Mouse (Mus musculus) stomach, embryonic 15.5 days (tissue): ENCODE results near the gene Gm12185. TPM values are rescaled to one million over a fixed set of nuclear protein-coding genes. Genes with fewer than 3 reads are reported as not detected.

Source experiments
- ATAC-seq: fragments of 200-750 bp; cut with Nextera tagmentation; 2 replicates; pipeline ENCODE4 v1.8.0; 2017; ENCODE audit warnings: low read depth, moderate number of reproducible peaks, moderate TSS enrichment; ENCODE audit not compliant: insufficient read depth, low FRiP score
- H3K27ac ChIP-seq: fragments of 300-500 bp; sonication (generic); 2 replicates; pipeline ENCODE4 v1.5.1; 2015; ENCODE audit warnings: mild to moderate bottlenecking, inconsistent platforms
- H3K27me3 ChIP-seq: fragments of 300-500 bp; sonication (generic); replicated peaks from 2 replicates; pipeline ENCODE4 v1.6.1; 2015; ENCODE audit warnings: inconsistent platforms
- H3K36me3 ChIP-seq: fragments of 300-500 bp; sonication (generic); 2 replicates; pipeline ENCODE4 v1.6.1; 2015; ENCODE audit warnings: inconsistent platforms
- H3K4me1 ChIP-seq: fragments of 300-500 bp; sonication (generic); 2 replicates; pipeline ENCODE4 v1.6.1; 2015; ENCODE audit warnings: inconsistent platforms
- H3K4me2 ChIP-seq: fragments of 300-500 bp; sonication (generic); 2 replicates; pipeline ENCODE4 v1.6.1; 2015; ENCODE audit warnings: mild to moderate bottlenecking, inconsistent platforms
- H3K4me3 ChIP-seq: fragments of 300-500 bp; sonication (generic); replicated peaks from 2 replicates; pipeline ENCODE4 v1.5.1; 2015; ENCODE audit warnings: inconsistent platforms
- H3K9ac ChIP-seq: fragments of 300-500 bp; sonication (generic); 2 replicates; pipeline ENCODE4 v1.6.1; 2015; ENCODE audit warnings: inconsistent platforms
- H3K9me3 ChIP-seq: fragments of 300-500 bp; sonication (generic); 2 replicates; pipeline ENCODE4 v1.6.1; 2016; ENCODE audit warnings: inconsistent platforms
- WGBS: fragments of 180-500 bp; shearing (Covaris S2); methylation state at CpG from one replicate; pipeline ENCODE4 v1.1.7; 2015; 5-methylcytosine and 5-hydroxymethylcytosine counted together
- polyA plus RNA-seq: library from polyadenylated mRNA; unstranded; fragments of >200 nt; fragmentation: Nextera tagmentation; extraction: Ambion mirVana; gene quantifications from 2 replicates; pipeline ENCODE4 v1.2.1, GENCODE M21; 2015

Gm12185 gene
- polyA plus RNA-seq, 1 experiment from 2014 or later, result not detected

- Histone ChIP-seq H3K4me1 (peaks cover 25% of the 10 kb centered on the region), H3K9me3 (no peaks in the 10 kb centered on the region), H3K27ac (peak within 1 kb of the TSS; percentile 88), H3K4me2 (peak within 1 kb of the TSS; percentile 81), H3K4me3 (peak within 1 kb of the TSS; percentile 52), H3K36me3 (no peaks in the 10 kb centered on the region), H3K9ac (peak within 1 kb of the TSS; percentile 37), H3K27me3 (no peaks in the 10 kb centered on the region)
- 3% methylated on average over 19 of the region's 19 CpGs for WGBS
- ATAC-seq, result no peak; the same call in 1 of the 2 replicates
These were observed 120.7 kb downstream of the Gm12185 start, which contains the start of gene Irgm1 for GRCm38 (mm10) chr11:48871201-48871772. Irgm1 (minus strand) TSS chr11:48871683.

DNA sequence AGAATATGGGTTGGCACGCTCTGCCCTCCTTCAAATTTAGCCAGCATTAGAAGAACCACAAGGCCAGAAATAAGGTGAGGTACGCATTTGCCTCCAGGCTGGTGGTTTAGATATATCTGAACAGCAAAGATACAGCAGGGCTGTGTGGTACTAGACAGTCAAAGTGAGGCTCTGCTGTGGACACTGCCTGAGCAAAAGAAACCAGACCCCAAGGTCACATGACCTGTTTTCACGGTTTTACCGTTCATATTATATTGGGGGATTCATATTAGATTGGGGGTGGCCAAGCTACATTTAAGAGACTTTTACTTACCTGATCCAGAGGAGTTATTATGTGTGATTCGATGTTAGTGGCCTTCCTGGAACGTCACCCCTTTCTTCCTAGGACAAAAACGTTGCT is 121.2 kb downstream of the Gm12185 start:
- peaks cover 25% of the 10 kb centered on the region for H3K4me1 ChIP-seq
- ATAC-seq, result no peak
- H3K36me3 ChIP-seq, result no peaks in the 10 kb centered on the region
- no peaks in the 10 kb centered on the region for H3K27me3 ChIP-seq
- H3K9me3 ChIP-seq, result no peaks in the 10 kb centered on the region
- H3K4me3 ChIP-seq, result peak overlapping the region; percentile 52
- peak overlapping the region; percentile 37 for H3K9ac ChIP-seq
- peak overlapping the region; percentile 81 for H3K4me2 ChIP-seq
- peak overlapping the region; percentile 88 for H3K27ac ChIP-seq
- WGBS, result 26% methylated on average over 7 of the region's 7 CpGs

DNA sequence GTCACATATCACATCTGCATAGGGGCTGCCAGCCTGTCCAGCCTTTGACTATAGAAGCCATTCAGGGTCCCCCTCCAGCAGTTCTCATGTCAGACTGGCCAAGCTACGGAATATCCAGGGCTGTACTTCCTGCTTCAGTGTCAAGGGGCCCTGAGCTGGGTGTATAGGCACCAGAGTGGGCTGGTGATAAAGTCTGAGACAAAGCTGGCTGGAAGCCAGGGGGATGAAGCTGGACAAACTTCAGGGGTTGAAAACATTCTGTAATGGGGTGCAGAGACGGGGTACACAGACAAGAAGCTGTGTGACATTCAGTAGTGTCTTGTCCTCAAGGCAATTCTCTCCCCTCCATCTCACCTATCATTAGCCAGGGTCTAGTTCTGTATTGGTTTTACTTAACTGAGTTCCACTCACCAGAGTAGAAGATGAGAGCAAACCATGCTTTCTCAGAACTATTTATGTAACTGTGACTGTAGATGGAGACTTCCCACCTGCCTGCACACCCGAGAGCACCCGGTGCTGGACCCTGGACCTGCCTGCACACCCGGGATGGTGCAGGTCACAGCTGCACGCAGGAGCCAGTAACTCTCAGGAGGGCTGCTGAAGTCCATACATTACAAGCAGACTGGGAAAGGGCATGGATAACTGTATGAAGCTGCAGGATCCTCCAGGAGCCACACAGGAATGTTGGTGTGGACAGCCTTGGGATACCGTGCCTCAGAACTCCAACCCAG is 122.5 kb downstream of the Gm12185 start:
- Histone ChIP-seq H3K36me3 (peaks cover 4% of the 10 kb centered on the region; the same call in 1 of the 2 replicates), H3K9me3 (no peaks in the 10 kb centered on the region), H3K9ac (no peak overlapping the region; the same call in 1 of the 2 replicates), H3K4me1 (peaks cover 25% of the 10 kb centered on the region), H3K4me2 (peak overlapping the region; percentile 81), H3K27me3 (no peaks in the 10 kb centered on the region), H3K4me3 (peak overlapping the region; percentile 52), H3K27ac (peak overlapping the region; percentile 16; the same call in 1 of the 2 replicates)
- ATAC-seq, result peak; percentile 38; the same call in 1 of the 2 replicates
- WGBS, result 41% methylated on average over 7 of the region's 7 CpGs

- H3K4me1 ChIP-seq, result peaks cover 11% of the 10 kb centered on the region; the same call in 1 of the 2 replicates
- no peaks in the 10 kb centered on the region for H3K27me3 ChIP-seq
- H3K9me3 ChIP-seq, result no peaks in the 10 kb centered on the region
- WGBS, result 96% methylated on average over 9 of the region's 9 CpGs
- ATAC-seq, result no peak
- H3K36me3 ChIP-seq, result peaks cover 4% of the 10 kb centered on the region; the same call in 1 of the 2 replicates
- H3K4me3 ChIP-seq, result no peak overlapping the region
- H3K9ac ChIP-seq, result no peak overlapping the region
- no peak overlapping the region for H3K27ac ChIP-seq
- no peak overlapping the region for H3K4me2 ChIP-seq
These were observed 125.5 kb downstream of the Gm12185 start for GRCm38 (mm10) chr11:48866481-48866880.

DNA sequence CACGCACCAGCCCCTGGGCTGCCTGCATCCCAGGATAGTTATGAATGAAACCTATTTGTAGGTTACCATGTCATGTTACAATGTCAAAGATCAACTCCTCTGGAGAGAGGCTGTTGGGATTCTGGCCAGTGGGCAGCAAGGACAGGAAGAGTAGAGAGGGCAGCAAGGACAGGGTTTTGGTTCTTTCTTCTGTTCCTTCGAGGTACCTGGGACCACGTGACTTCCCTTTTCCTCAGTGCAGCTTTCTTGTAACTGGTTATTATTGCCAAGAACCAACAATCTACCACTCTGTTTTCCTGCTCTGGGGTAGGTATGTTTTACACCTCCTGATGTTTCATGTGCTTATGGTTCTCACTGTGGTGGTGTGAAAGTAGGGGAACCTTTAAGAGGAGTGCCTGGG is 128.2 kb downstream of the Gm12185 start:
- Histone ChIP-seq H3K27me3 (no peaks in the 10 kb centered on the region), H3K4me2 (no peak overlapping the region), H3K4me1 (no peaks in the 10 kb centered on the region), H3K4me3 (no peak overlapping the region), H3K27ac (no peak overlapping the region), H3K9me3 (no peaks in the 10 kb centered on the region), H3K36me3 (peaks cover 4% of the 10 kb centered on the region; the same call in 1 of the 2 replicates), H3K9ac (no peak overlapping the region)
- 81% methylated on average over 3 of the region's 3 CpGs for WGBS
- no peak for ATAC-seq

DNA sequence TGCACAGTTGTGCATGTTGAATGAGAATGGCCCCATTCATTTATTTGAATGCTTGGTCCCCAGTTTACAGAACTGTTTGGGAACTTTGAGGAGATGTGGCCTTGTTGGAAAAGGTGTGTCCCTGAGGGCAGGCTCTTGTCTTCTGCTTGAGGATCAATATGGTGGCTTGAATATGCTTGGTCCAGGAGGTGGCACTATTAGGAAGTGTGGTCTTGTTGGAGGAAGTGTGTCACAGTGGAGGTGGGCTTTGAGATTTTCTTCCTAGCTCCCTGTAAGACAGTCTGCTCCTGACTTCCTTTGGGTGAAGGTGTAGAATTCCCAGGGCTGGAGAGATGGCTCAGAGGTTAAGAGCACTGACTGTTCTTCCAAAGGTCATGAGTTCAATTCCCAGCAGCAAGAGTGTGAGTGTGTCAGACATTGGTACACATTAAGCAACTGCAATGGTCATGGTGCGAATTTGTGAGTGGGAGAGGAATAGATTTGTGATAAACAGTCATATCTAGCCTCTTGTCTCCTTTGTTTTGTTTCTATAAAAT is 129.2 kb downstream of the Gm12185 start:
- Histone ChIP-seq H3K4me2 (no peak overlapping the region), H3K27me3 (no peaks in the 10 kb centered on the region), H3K27ac (no peak overlapping the region), H3K36me3 (peaks cover 4% of the 10 kb centered on the region; the same call in 1 of the 2 replicates), H3K9ac (no peak overlapping the region), H3K4me1 (0 out of 2 replicates have a peak, but pooled peaks cover 8% of the 10 kb centered on the region), H3K9me3 (no peaks in the 10 kb centered on the region), H3K4me3 (no peak overlapping the region)
- ATAC-seq, result no peak
- 78% methylated on average over 1 of the region's 1 CpGs for WGBS

DNA sequence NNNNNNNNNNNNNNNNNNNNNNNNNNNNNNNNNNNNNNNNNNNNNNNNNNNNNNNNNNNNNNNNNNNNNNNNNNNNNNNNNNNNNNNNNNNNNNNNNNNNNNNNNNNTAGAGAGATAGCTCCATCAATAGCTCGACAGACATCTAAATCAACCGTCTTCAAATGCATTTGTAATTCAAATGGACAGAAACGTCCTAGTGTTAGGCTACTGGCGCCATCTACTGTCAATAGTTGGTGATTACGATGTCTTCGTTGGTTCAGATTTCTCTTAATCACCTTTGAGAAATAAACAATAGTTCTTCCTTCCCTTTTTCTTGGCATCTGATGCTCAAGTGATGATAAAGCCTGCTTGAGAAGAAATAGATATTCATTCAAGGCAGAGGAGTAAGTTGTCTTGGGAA is 133.0 kb downstream of the Gm12185 start:
- H3K4me3 ChIP-seq, result peak overlapping the region; percentile 66; the same call in 1 of the 2 replicates
- no peak overlapping the region for H3K9ac ChIP-seq
- under 1% methylated on average over 6 of the region's 6 CpGs for WGBS
- no peaks in the 10 kb centered on the region for H3K9me3 ChIP-seq
- H3K4me2 ChIP-seq, result peak overlapping the region; percentile 67
- no peaks in the 10 kb centered on the region for H3K36me3 ChIP-seq
- H3K27me3 ChIP-seq, result no peaks in the 10 kb centered on the region
- H3K27ac ChIP-seq, result no peak overlapping the region
- ATAC-seq, result no peak
- peaks cover 18% of the 10 kb centered on the region for H3K4me1 ChIP-seq

Other genes starting within 250 kb of the Gm12185 start
- gene Rack1, start 191.9 kb downstream of the Gm12185 start, polyA plus RNA-seq, result 732 and 736 TPM in 2 replicates
- gene Trim41, start 174.9 kb downstream of the Gm12185 start, polyA plus RNA-seq, result 5.0 and 6.7 TPM in 2 replicates
- gene Trim7, start 166.1 kb downstream of the Gm12185 start, polyA plus RNA-seq, result 2.3 and 2.5 TPM in 2 replicates
- 10.3 and 16.4 TPM in 2 replicates for gene Gm12184, start 165.6 kb downstream of the Gm12185 start, polyA plus RNA-seq
- gene Irgm1, start 120.5 kb downstream of the Gm12185 start, polyA plus RNA-seq, result 12.8 and 14.3 TPM in 2 replicates
- gene Gm5431, start 90.0 kb downstream of the Gm12185 start, polyA plus RNA-seq, result 0.24 and 0.37 TPM in 2 replicates
- gene Psme2b, start 46.0 kb downstream of the Gm12185 start, polyA plus RNA-seq, result 3.5 and 14.5 TPM in 2 replicates
- gene Olfr56, start 13.3 kb downstream of the Gm12185 start, polyA plus RNA-seq, result not detected in 2 replicates
- gene 9930111J21Rik1, start 12.8 kb downstream of the Gm12185 start, polyA plus RNA-seq, result 0.70 and 0.77 TPM in 2 replicates
- gene Tgtp1, start 1.9 kb upstream of the Gm12185 start, polyA plus RNA-seq, result 1.3 and 2.0 TPM in 2 replicates
- gene 9930111J21Rik2, start 59.0 kb upstream of the Gm12185 start, polyA plus RNA-seq, result 0.96 and 0.98 TPM in 2 replicates
- gene Tgtp2, start 72.0 kb upstream of the Gm12185 start, polyA plus RNA-seq, result 0.14 and 1.1 TPM in 2 replicates
- gene Ifi47, start 84.4 kb upstream of the Gm12185 start, polyA plus RNA-seq, result 2.0 and 2.3 TPM in 2 replicates
- gene Olfr1396, start 122.6 kb upstream of the Gm12185 start, polyA plus RNA-seq, result 0.14 TPM in 1 of 2 replicates, not detected in the other
- gene Olfr1395, start 150.0 kb upstream of the Gm12185 start, polyA plus RNA-seq, result not detected in 2 replicates
- gene Olfr1394, start 162.2 kb upstream of the Gm12185 start, polyA plus RNA-seq, result not detected in 2 replicates
- 1.7 and 2.5 TPM in 2 replicates for gene Btnl9, start 194.9 kb upstream of the Gm12185 start, polyA plus RNA-seq
- 31.0 and 34.2 TPM in 2 replicates for gene Zfp62, start 211.1 kb upstream of the Gm12185 start, polyA plus RNA-seq